Mouse (Mus musculus) limb, embryonic 13.5 days (tissue): ENCODE measurements around the gene Fam76b. TPM values are rescaled to one million over a fixed set of nuclear protein-coding genes. Genes with fewer than 3 reads are reported as not detected.

Experiments
- ATAC-seq: fragments of 200-750 bp; cut with Nextera tagmentation; 2 replicates; pipeline ENCODE4 v1.8.0; 2017; ENCODE audit warnings: low read depth, moderate number of reproducible peaks, moderate TSS enrichment; ENCODE audit not compliant: low FRiP score
- H3K27ac ChIP-seq: fragments of 300-500 bp; sonication (generic); 2 replicates; pipeline ENCODE4 v1.5.1; 2015; ENCODE audit warnings: inconsistent platforms, mild to moderate bottlenecking, moderate library complexity
- H3K27me3 ChIP-seq: fragments of 300-500 bp; sonication (generic); 2 replicates; pipeline ENCODE4 v1.6.1; 2015; ENCODE audit warnings: mild to moderate bottlenecking, inconsistent platforms
- H3K36me3 ChIP-seq: fragments of 300-500 bp; sonication (generic); 2 replicates; pipeline ENCODE4 v1.6.1; 2015; ENCODE audit warnings: inconsistent platforms, mild to moderate bottlenecking, moderate library complexity
- H3K4me1 ChIP-seq: fragments of 300-500 bp; sonication (generic); 2 replicates; pipeline ENCODE4 v1.6.1; 2015; ENCODE audit warnings: inconsistent platforms
- H3K4me2 ChIP-seq: fragments of 300-500 bp; sonication (generic); replicated peaks from 2 replicates; pipeline ENCODE4 v1.6.1; 2015; ENCODE audit warnings: inconsistent platforms, mild to moderate bottlenecking, moderate library complexity
- H3K4me3 ChIP-seq: fragments of 300-500 bp; sonication (generic); 2 replicates; pipeline ENCODE4 v1.5.1; 2015; ENCODE audit warnings: moderate library complexity, mild to moderate bottlenecking, inconsistent platforms
- H3K9ac ChIP-seq: fragments of 300-500 bp; sonication (generic); 2 replicates; pipeline ENCODE4 v1.6.1; 2015; ENCODE audit warnings: mild to moderate bottlenecking, inconsistent platforms
- H3K9me3 ChIP-seq: fragments of 300-500 bp; sonication (generic); 2 replicates; pipeline ENCODE4 v1.6.1; 2016; ENCODE audit warnings: inconsistent platforms
- WGBS: fragments of 180-500 bp; shearing (Covaris S2); methylation state at CpG from one replicate; pipeline ENCODE4 v1.1.7; 2015; 5-methylcytosine and 5-hydroxymethylcytosine counted together
- polyA plus RNA-seq: library from polyadenylated mRNA; unstranded; fragments of >200 nt; fragmentation: Nextera tagmentation; extraction: Ambion mirVana; gene quantifications from 2 replicates; pipeline ENCODE4 v1.2.1, GENCODE M21; 2015

Gene Fam76b
- polyA plus RNA-seq, 1 experiment from 2014 or later = 22.2 TPM

- Histone ChIP-seq H3K36me3 (no peaks in the 10 kb centered on the region), H3K27ac (no peak overlapping the region), H3K4me3 (no peak overlapping the region), H3K4me2 (no peak overlapping the region), H3K9me3 (no peaks in the 10 kb centered on the region), H3K4me1 (no peaks in the 10 kb centered on the region), H3K9ac (no peak overlapping the region), H3K27me3 (no peaks in the 10 kb centered on the region)
- 54% methylated on average over 2 of the region's 2 CpGs for WGBS
- ATAC-seq = no peak
These were observed 47.8 kb downstream of the Fam76b start for GRCm38 (mm10) chr9:13875340-13875739.

- H3K9ac ChIP-seq = no peak overlapping the region
- H3K4me3 ChIP-seq = no peak overlapping the region
- ATAC-seq = no peak
- no peaks in the 10 kb centered on the region for H3K9me3 ChIP-seq
- H3K27ac ChIP-seq = no peak overlapping the region
- no peaks in the 10 kb centered on the region for H3K27me3 ChIP-seq
- 40% methylated on average over 1 of the region's 1 CpGs for WGBS
- no peak overlapping the region for H3K4me2 ChIP-seq
- H3K36me3 ChIP-seq = no peaks in the 10 kb centered on the region
- no peaks in the 10 kb centered on the region for H3K4me1 ChIP-seq
These were observed 53.2 kb downstream of the Fam76b start for GRCm38 (mm10) chr9:13880761-13881160.

GRCm38 (mm10) chr9:13882478-13882877, 55.0 kb downstream of the Fam76b start:
- Histone ChIP-seq H3K4me3 (no peak overlapping the region), H3K4me1 (no peaks in the 10 kb centered on the region), H3K36me3 (no peaks in the 10 kb centered on the region), H3K27ac (no peak overlapping the region), H3K9me3 (no peaks in the 10 kb centered on the region), H3K4me2 (no peak overlapping the region), H3K9ac (no peak overlapping the region), H3K27me3 (no peaks in the 10 kb centered on the region)
- ATAC-seq = no peak
- 12% methylated on average over 2 of the region's 2 CpGs for WGBS

GRCm38 (mm10) chr9:13888981-13889380, 61.5 kb downstream of the Fam76b start:
- H3K4me2 ChIP-seq = no peak overlapping the region
- no peak overlapping the region for H3K27ac ChIP-seq
- 75% methylated on average over 5 of the region's 5 CpGs for WGBS

GRCm38 (mm10) chr9:13889657-13890056, 62.1 kb downstream of the Fam76b start:
- WGBS = 6% methylated on average over 9 of the region's 9 CpGs
- Histone ChIP-seq H3K9ac (0 out of 2 replicates have a peak overlapping the region, but pooled peaks have one; percentile 31), H3K4me2 (0 out of 2 replicates have a peak overlapping the region, but pooled peaks have one; percentile 17), H3K4me1 (peaks cover 18% of the 10 kb centered on the region), H3K9me3 (peaks cover 5% of the 10 kb centered on the region; the same call in 1 of the 2 replicates), H3K27me3 (peaks cover 7% of the 10 kb centered on the region; the same call in 1 of the 2 replicates), H3K27ac (no peak overlapping the region), H3K4me3 (no peak overlapping the region), H3K36me3 (no peaks in the 10 kb centered on the region)
- peak; percentile 79 for ATAC-seq

More at GRCm38 (mm10) chr9:13888981-13889380, 61.5 kb downstream of the Fam76b start:
- H3K4me1 ChIP-seq = peaks cover 13% of the 10 kb centered on the region
- H3K4me3 ChIP-seq = no peak overlapping the region
- H3K36me3 ChIP-seq = no peaks in the 10 kb centered on the region
- no peak for ATAC-seq
- H3K9me3 ChIP-seq = peaks cover 5% of the 10 kb centered on the region; the same call in 1 of the 2 replicates
- H3K27me3 ChIP-seq = peaks cover 7% of the 10 kb centered on the region; the same call in 1 of the 2 replicates
- H3K9ac ChIP-seq = no peak overlapping the region

GRCm38 (mm10) chr9:13890171-13890570, 62.7 kb downstream of the Fam76b start:
- H3K9me3 ChIP-seq = peaks cover 5% of the 10 kb centered on the region; the same call in 1 of the 2 replicates
- peaks cover 18% of the 10 kb centered on the region for H3K4me1 ChIP-seq
- H3K27me3 ChIP-seq = peaks cover 7% of the 10 kb centered on the region; the same call in 1 of the 2 replicates
- no peaks in the 10 kb centered on the region for H3K36me3 ChIP-seq
- WGBS = 49% methylated on average over 5 of the region's 5 CpGs
- H3K9ac ChIP-seq = no peak overlapping the region
- no peak overlapping the region for H3K27ac ChIP-seq
- H3K4me2 ChIP-seq = no peak overlapping the region
- ATAC-seq = 0 out of 2 replicates have a peak, but pooled peaks have one; percentile 25
- H3K4me3 ChIP-seq = no peak overlapping the region

- 87% methylated on average over 6 of the region's 6 CpGs for WGBS
- H3K27ac ChIP-seq = no peak overlapping the region
- no peak for ATAC-seq
These were observed 64.4 kb downstream of the Fam76b start for GRCm38 (mm10) chr9:13891888-13892287.

GRCm38 (mm10) chr9:13893044-13893443, 65.5 kb downstream of the Fam76b start:
- Histone ChIP-seq H3K9me3 (peaks cover 5% of the 10 kb centered on the region; the same call in 1 of the 2 replicates), H3K4me3 (no peak overlapping the region), H3K4me1 (peaks cover 18% of the 10 kb centered on the region), H3K27me3 (peaks cover 7% of the 10 kb centered on the region; the same call in 1 of the 2 replicates), H3K4me2 (no peak overlapping the region), H3K9ac (no peak overlapping the region), H3K27ac (peak overlapping the region; percentile 58; the same call in 1 of the 2 replicates), H3K36me3 (no peaks in the 10 kb centered on the region)
- WGBS = 24% methylated on average over 4 of the region's 4 CpGs
- peak; percentile 82 for ATAC-seq

More at GRCm38 (mm10) chr9:13891888-13892287, 64.4 kb downstream of the Fam76b start:
- Histone ChIP-seq H3K4me3 (no peak overlapping the region), H3K36me3 (no peaks in the 10 kb centered on the region), H3K9me3 (peaks cover 5% of the 10 kb centered on the region; the same call in 1 of the 2 replicates), H3K27me3 (peaks cover 7% of the 10 kb centered on the region; the same call in 1 of the 2 replicates), H3K4me1 (peaks cover 18% of the 10 kb centered on the region), H3K4me2 (no peak overlapping the region), H3K9ac (no peak overlapping the region)

GRCm38 (mm10) chr9:13894491-13894890, 67.0 kb downstream of the Fam76b start:
- Histone ChIP-seq H3K36me3 (no peaks in the 10 kb centered on the region), H3K4me1 (peaks cover 18% of the 10 kb centered on the region), H3K27ac (no peak overlapping the region), H3K9me3 (peaks cover 5% of the 10 kb centered on the region; the same call in 1 of the 2 replicates), H3K4me3 (no peak overlapping the region), H3K9ac (no peak overlapping the region), H3K27me3 (no peaks in the 10 kb centered on the region), H3K4me2 (no peak overlapping the region)
- WGBS = 73% methylated on average over 8 of the region's 8 CpGs
- ATAC-seq = no peak

- H3K27me3 ChIP-seq = no peaks in the 10 kb centered on the region
- peaks cover 17% of the 10 kb centered on the region for H3K4me1 ChIP-seq
- H3K9me3 ChIP-seq = peaks cover 5% of the 10 kb centered on the region; the same call in 1 of the 2 replicates
- no peak overlapping the region for H3K4me3 ChIP-seq
- no peak overlapping the region for H3K4me2 ChIP-seq
- no peak for ATAC-seq
- no peak overlapping the region for H3K27ac ChIP-seq
- WGBS = 86% methylated on average over 7 of the region's 7 CpGs
- H3K36me3 ChIP-seq = no peaks in the 10 kb centered on the region
- H3K9ac ChIP-seq = no peak overlapping the region
These were observed 67.4 kb downstream of the Fam76b start for GRCm38 (mm10) chr9:13894936-13895335.

- Histone ChIP-seq H3K4me2 (no peak overlapping the region), H3K27ac (no peak overlapping the region), H3K36me3 (no peaks in the 10 kb centered on the region), H3K9me3 (peaks cover 5% of the 10 kb centered on the region; the same call in 1 of the 2 replicates), H3K4me1 (peaks cover 11% of the 10 kb centered on the region), H3K9ac (no peak overlapping the region), H3K4me3 (no peak overlapping the region), H3K27me3 (no peaks in the 10 kb centered on the region)
- 79% methylated on average over 6 of the region's 6 CpGs for WGBS
- no peak for ATAC-seq
These were observed 68.5 kb downstream of the Fam76b start for GRCm38 (mm10) chr9:13896055-13896454.

GRCm38 (mm10) chr9:13898510-13899305, 71.2 kb downstream of the Fam76b start:
- ATAC-seq = no peak
- H3K4me2 ChIP-seq = no peak overlapping the region
- no peaks in the 10 kb centered on the region for H3K36me3 ChIP-seq

More at GRCm38 (mm10) chr9:13898510-13899305, 71.2 kb downstream of the Fam76b start:
- Histone ChIP-seq H3K9me3 (no peaks in the 10 kb centered on the region), H3K9ac (no peak overlapping the region), H3K27me3 (no peaks in the 10 kb centered on the region), H3K4me3 (no peak overlapping the region), H3K27ac (no peak overlapping the region), H3K4me1 (peaks cover 5% of the 10 kb centered on the region; the same call in 1 of the 2 replicates)
- 77% methylated on average over 19 of the region's 19 CpGs for WGBS
